Mouse (Mus musculus) mammary gland, adult 2 months (tissue): ENCODE data around the gene Smad3. TPM values are rescaled to one million over a fixed set of nuclear protein-coding genes. Genes with fewer than 3 reads are reported as not detected.

ENCODE experiments used
- polyA plus RNA-seq: library from polyadenylated mRNA; depleted of rRNA; stranded (reverse); fragments of >200 nt; gene quantifications from 2 replicates; pipeline ENCODE4 v1.2.3, GENCODE M21; 2012; ENCODE audit warnings: low replicate concordance; rRNA removed

Smad3 gene
- polyA plus RNA-seq, result 37.0 and 44.2 TPM in 2 replicates

GRCm38 (mm10) chr9:63757865-63758440 is at the start of gene Smad3:
Gene Smad3 (minus strand): TSS chr9:63757994.

GRCm38 (mm10) chr9:63602043-63602939 is 155.5 kb downstream of the Smad3 start, which contains the start of the genes Iqch and Aagab:
Gene Iqch (minus strand): TSS chr9:63602493.
Gene Aagab (plus strand): TSS chr9:63602660.

Other genes starting within 250 kb of the Smad3 start
- not detected in 2 replicates for gene Iqch, start 155.5 kb downstream of the Smad3 start, polyA plus RNA-seq
- gene Aagab, start 155.3 kb downstream of the Smad3 start, polyA plus RNA-seq, result 14.2 and 18.1 TPM in 2 replicates